24 mouse cellular contexts compared by ENCODE assay signal in the genomic region with DNA sequence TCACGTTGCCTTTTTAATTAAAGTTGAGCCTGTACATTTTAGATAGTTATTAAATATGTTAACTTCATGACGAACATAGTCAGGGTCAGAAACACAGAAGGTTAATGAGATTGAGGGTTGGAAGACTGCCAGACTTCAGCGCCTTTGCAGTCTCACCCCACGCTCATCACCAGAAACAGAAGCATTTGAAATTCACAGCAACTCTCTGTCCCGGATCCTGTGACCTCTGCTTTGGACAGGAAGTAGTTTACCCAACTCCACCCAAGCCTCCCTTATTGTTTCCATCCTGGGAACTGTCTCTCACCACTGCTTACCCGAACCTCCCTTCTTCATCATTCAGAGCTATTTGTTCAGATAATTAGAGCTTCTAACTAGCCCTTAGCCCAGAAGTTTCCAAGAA. TPM values are rescaled to one million over a fixed set of nuclear protein-coding genes. Genes with fewer than 3 reads are reported as not detected.
DNase-seq lines count a peak whose midpoint lies in the region; ATAC-seq and TF ChIP-seq lines count a peak whose summit lies in the region.
"Had no signal": no experiment of that assay in that cellular context is flagged by ENCODE, and none has a peak within 500 bp of the region (broad histone marks: within the 10 kb centered on the region; RNA-seq: fewer than 3 reads in every experiment).

No protein-coding gene starts in this region.

- no peak overlapping the region for H3K9ac ChIP-seq in forebrain, embryonic 11.5 days (ENCODE audit: low read length)
- H3K9ac ChIP-seq in midbrain, embryonic 11.5 days (ENCODE audit: low read length) = no peak overlapping the region
- no peak overlapping the region for H3K9ac ChIP-seq in midbrain, postnatal 0 days (replicated peaks; ENCODE audit: low read length, poor library complexity, severe bottlenecking)
- H3K9ac ChIP-seq: limb, embryonic 12.5 days; liver, embryonic 12.5 days; lung, embryonic 15.5 days; midbrain, embryonic 12.5 days; neural tube, embryonic 12.5 days had no signal

- intact Hi-C loops in left cerebral cortex, postnatal 25 days (cut with DNase I) = no loop called here

- no peak for ATAC-seq in forebrain, embryonic 11.5 days (replicated peaks; ENCODE audit: low FRiP score)
- ATAC-seq in midbrain, embryonic 11.5 days (ENCODE audit: low FRiP score) = no peak
- ATAC-seq in midbrain, postnatal 0 days (ENCODE audit: low FRiP score) = no peak
- ATAC-seq in erythroid progenitor cell, adult 5-6 weeks (replicated peaks; ENCODE audit: low FRiP score, poor library complexity, severe bottlenecking) = no peak
- ATAC-seq: forebrain, embryonic 14.5 days; hindbrain, postnatal 0 days; liver, embryonic 12.5 days had no signal

- peak; percentile 8 for DNase-seq in forebrain, embryonic 10.5 days (ENCODE audit: extremely low spot score, low spot score)
- DNase-seq in forebrain, embryonic 11.5 days (ENCODE audit: low spot score) = no peak
- DNase-seq in kidney, adult 2 months = peak; percentile 25
- DNase-seq in kidney, adult 8-10 months = no peak
- DNase-seq in midbrain, embryonic 11.5 days (ENCODE audit: low spot score, missing footprints) = peak; percentile 6
- DNase-seq in midbrain, postnatal 0 days (ENCODE audit: low spot score) = no peak
- no peak for DNase-seq in left cerebral cortex, postnatal 25 days (ENCODE audit: low spot score in 2 of 2)
- DNase-seq: cerebellum, adult 18-20 months; gastrocnemius, postnatal 10 days; kidney, adult 11 months; kidney, postnatal 4 days; layer of hippocampus, adult 9-11 months; right cerebral cortex, adult 18-20 months; thymus, postnatal 14 days had no signal

- no peaks in the 10 kb centered on the region for H3K4me1 ChIP-seq in forebrain, embryonic 10.5 days
- H3K4me1 ChIP-seq in forebrain, embryonic 11.5 days (replicated peaks; ENCODE audit: control insufficient read depth, insufficient read depth, low read length) = no peaks in the 10 kb centered on the region
- H3K4me1 ChIP-seq in kidney, adult 2 months (ENCODE audit: control insufficient read depth, insufficient read depth, low read length) = no peaks in the 10 kb centered on the region
- H3K4me1 ChIP-seq in midbrain, embryonic 11.5 days (ENCODE audit: control insufficient read depth, insufficient read depth, low read length) = no peaks in the 10 kb centered on the region
- no peaks in the 10 kb centered on the region for H3K4me1 ChIP-seq in midbrain, postnatal 0 days (ENCODE audit: insufficient read depth, low read length)
- H3K4me1 ChIP-seq: embryonic facial prominence, embryonic 10.5 days; hindbrain, embryonic 10.5 days; limb, embryonic 12.5 days; liver, embryonic 12.5 days; lung, embryonic 15.5 days; midbrain, embryonic 12.5 days; neural tube, embryonic 12.5 days had no signal

- no peaks in the 10 kb centered on the region for H3K9me3 ChIP-seq in forebrain, embryonic 10.5 days
- H3K9me3 ChIP-seq in forebrain, embryonic 11.5 days (ENCODE audit: control insufficient read depth, low read length) = no peaks in the 10 kb centered on the region
- no peaks in the 10 kb centered on the region for H3K9me3 ChIP-seq in midbrain, embryonic 11.5 days (ENCODE audit: control insufficient read depth, low read length)
- no peaks in the 10 kb centered on the region for H3K9me3 ChIP-seq in midbrain, postnatal 0 days (ENCODE audit: low read length)
- H3K9me3 ChIP-seq: embryonic facial prominence, embryonic 10.5 days; hindbrain, embryonic 10.5 days; limb, embryonic 12.5 days; liver, embryonic 12.5 days; lung, embryonic 15.5 days; midbrain, embryonic 12.5 days; neural tube, embryonic 12.5 days had no signal

- no peak overlapping the region for H3K27ac ChIP-seq in forebrain, embryonic 10.5 days
- no peak overlapping the region for H3K27ac ChIP-seq in forebrain, embryonic 11.5 days (ENCODE audit: low read depth, low read length)
- no peak overlapping the region for H3K27ac ChIP-seq in kidney, adult 2 months (ENCODE audit: insufficient read depth, low read depth, low read length)
- no peak overlapping the region for H3K27ac ChIP-seq in midbrain, embryonic 11.5 days (ENCODE audit: low read depth, low read length)
- H3K27ac ChIP-seq in midbrain, postnatal 0 days (ENCODE audit: low read depth, low read length) = no peak overlapping the region
- H3K27ac ChIP-seq: embryonic facial prominence, embryonic 10.5 days; hindbrain, embryonic 10.5 days; hindbrain, postnatal 0 days; limb, embryonic 12.5 days; liver, embryonic 12.5 days; lung, embryonic 15.5 days; midbrain, embryonic 12.5 days; neural tube, embryonic 12.5 days had no signal

- no peak for TF ChIP-seq CTCF in kidney, adult 2 months (conservative IDR thresholded peaks at IDR 0.05; ENCODE audit: insufficient read depth, insufficient read length, low read depth, low read length)
- no peak for TF ChIP-seq CTCF in midbrain, postnatal 0 days (IDR thresholded peaks at IDR 0.05)

- WGBS in forebrain, embryonic 10.5 days = 87% methylated on average over 6 of the region's 6 CpGs
- WGBS in forebrain, embryonic 11.5 days = 81% methylated on average over 6 of the region's 6 CpGs
- WGBS in kidney, adult 2 months = 43% methylated on average over 6 of the region's 6 CpGs
- WGBS in midbrain, embryonic 11.5 days = 89% methylated on average over 6 of the region's 6 CpGs
- WGBS in midbrain, postnatal 0 days = 73% methylated on average over 6 of the region's 6 CpGs

- H3K27me3 ChIP-seq in forebrain, embryonic 10.5 days (ENCODE audit: poor library complexity, severe bottlenecking) = no peaks in the 10 kb centered on the region
- H3K27me3 ChIP-seq in forebrain, embryonic 11.5 days (ENCODE audit: control insufficient read depth, insufficient read depth, low read length) = no peaks in the 10 kb centered on the region
- H3K27me3 ChIP-seq in kidney, adult 2 months (replicated peaks; ENCODE audit: control insufficient read depth, insufficient read depth, low read length) = no peaks in the 10 kb centered on the region
- H3K27me3 ChIP-seq in midbrain, embryonic 11.5 days (ENCODE audit: control insufficient read depth, insufficient read depth, low read length) = no peaks in the 10 kb centered on the region
- H3K27me3 ChIP-seq in midbrain, postnatal 0 days (ENCODE audit: insufficient read depth, low read length) = no peaks in the 10 kb centered on the region
- H3K27me3 ChIP-seq: limb, embryonic 12.5 days; liver, embryonic 12.5 days; lung, embryonic 15.5 days; midbrain, embryonic 12.5 days; neural tube, embryonic 12.5 days had no signal

- no peak for TF ChIP-seq POLR2A in kidney, adult 2 months (IDR thresholded peaks at IDR 0.05; ENCODE audit: low read depth, low read length)

- no peak overlapping the region for H3K4me2 ChIP-seq in forebrain, embryonic 11.5 days (ENCODE audit: low read depth, low read length, severe bottlenecking)
- H3K4me2 ChIP-seq in midbrain, embryonic 11.5 days = no peak overlapping the region
- no peak overlapping the region for H3K4me2 ChIP-seq in midbrain, postnatal 0 days (ENCODE audit: low read depth, low read length, poor library complexity, severe bottlenecking)
- H3K4me2 ChIP-seq: limb, embryonic 12.5 days; liver, embryonic 12.5 days; lung, embryonic 15.5 days; midbrain, embryonic 12.5 days; neural tube, embryonic 12.5 days had no signal

- no peaks in the 10 kb centered on the region for H3K36me3 ChIP-seq in forebrain, embryonic 10.5 days (replicated peaks)
- H3K36me3 ChIP-seq in forebrain, embryonic 11.5 days (ENCODE audit: control insufficient read depth, insufficient read depth, low read length) = no peaks in the 10 kb centered on the region
- H3K36me3 ChIP-seq in kidney, adult 2 months (ENCODE audit: control insufficient read depth, insufficient read depth, low read length) = no peaks in the 10 kb centered on the region
- no peaks in the 10 kb centered on the region for H3K36me3 ChIP-seq in midbrain, embryonic 11.5 days (ENCODE audit: control insufficient read depth, insufficient read depth, low read length)
- H3K36me3 ChIP-seq in midbrain, postnatal 0 days (ENCODE audit: insufficient read depth, low read length) = no peaks in the 10 kb centered on the region
- H3K36me3 ChIP-seq: embryonic facial prominence, embryonic 10.5 days; hindbrain, embryonic 10.5 days; limb, embryonic 12.5 days; liver, embryonic 12.5 days; lung, embryonic 15.5 days; midbrain, embryonic 12.5 days; neural tube, embryonic 12.5 days had no signal

- no peak overlapping the region for H3K4me3 ChIP-seq in forebrain, embryonic 10.5 days
- H3K4me3 ChIP-seq in forebrain, embryonic 11.5 days (ENCODE audit: low read depth, low read length) = no peak overlapping the region
- no peak overlapping the region for H3K4me3 ChIP-seq in kidney, adult 2 months (ENCODE audit: insufficient read depth, low read depth, low read length)
- no peak overlapping the region for H3K4me3 ChIP-seq in midbrain, embryonic 11.5 days (ENCODE audit: low read depth, low read length)
- H3K4me3 ChIP-seq in midbrain, postnatal 0 days (ENCODE audit: low read depth, low read length) = no peak overlapping the region
- H3K4me3 ChIP-seq: embryonic facial prominence, embryonic 10.5 days; hindbrain, embryonic 10.5 days; limb, embryonic 12.5 days; liver, embryonic 12.5 days; lung, embryonic 15.5 days; midbrain, embryonic 12.5 days; neural tube, embryonic 12.5 days had no signal

RNA-seq across cellular contexts. Expression of a gene that starts 19.1 kb away (rescaled TPM):
- polyA plus RNA-seq in forebrain, embryonic 10.5 days (2016; fragmentation: Nextera tagmentation; extraction: Ambion mirVana) = 1.1 and 1.3 TPM in 2 replicates
- polyA plus RNA-seq in forebrain, embryonic 11.5 days (2014; fragmentation: Nextera tagmentation; extraction: Ambion mirVana) = 1.00 and 1.2 TPM in 2 replicates
- polyA plus RNA-seq in kidney, adult 2 months (2012; rRNA removed) = 4.6 and 4.9 TPM in 2 replicates
- 1.1 TPM in 2 replicates for polyA plus RNA-seq in midbrain, embryonic 11.5 days (2014; fragmentation: Nextera tagmentation; extraction: Ambion mirVana)
- 2.0 and 2.7 TPM in 2 replicates for total RNA-seq in midbrain, postnatal 0 days (2014; rRNA removed)
- 0.77 and 1.1 TPM in 2 replicates for polyA plus RNA-seq in midbrain, postnatal 0 days (2015; fragmentation: Nextera tagmentation; extraction: Ambion mirVana)
- total RNA-seq in erythroid progenitor cell, adult 5-6 weeks (2015; ENCODE audit: low replicate concordance) = 1.4 and 4.2 TPM in 2 replicates
- 2.6 and 3.3 TPM in 2 replicates for total RNA-seq in erythroid progenitor cell, adult 5-6 weeks (2017; ENCODE audit: low replicate concordance)
- 1 to 10 TPM; 8.9 to 9.4 TPM for total RNA-seq in left cerebral cortex, postnatal 25 days (2021)

RNA-seq across cellular contexts. Expression of a gene that starts 37.3 kb away (rescaled TPM):
- 1.4 and 1.8 TPM in 2 replicates for polyA plus RNA-seq in forebrain, embryonic 10.5 days (2016; fragmentation: Nextera tagmentation; extraction: Ambion mirVana)
- polyA plus RNA-seq in forebrain, embryonic 11.5 days (2014; fragmentation: Nextera tagmentation; extraction: Ambion mirVana) = 1.9 and 2.3 TPM in 2 replicates
- 4.7 and 5.2 TPM in 2 replicates for polyA plus RNA-seq in kidney, adult 2 months (2012; rRNA removed)
- 1.3 and 1.8 TPM in 2 replicates for polyA plus RNA-seq in midbrain, embryonic 11.5 days (2014; fragmentation: Nextera tagmentation; extraction: Ambion mirVana)
- total RNA-seq in midbrain, postnatal 0 days (2014; rRNA removed) = 2.6 and 3.2 TPM in 2 replicates
- 0.96 and 1.3 TPM in 2 replicates for polyA plus RNA-seq in midbrain, postnatal 0 days (2015; fragmentation: Nextera tagmentation; extraction: Ambion mirVana)
- 8.8 and 11.2 TPM in 2 replicates for total RNA-seq in erythroid progenitor cell, adult 5-6 weeks (2015; ENCODE audit: low replicate concordance)
- 4.5 and 6.0 TPM in 2 replicates for total RNA-seq in erythroid progenitor cell, adult 5-6 weeks (2017; ENCODE audit: low replicate concordance)
- total RNA-seq in left cerebral cortex, postnatal 25 days (2021) = 1 to 10 TPM; 2.5 to 3.2 TPM

RNA-seq across cellular contexts. Expression of a gene that starts 58.6 kb away (rescaled TPM):
- polyA plus RNA-seq in forebrain, embryonic 10.5 days (2016; fragmentation: Nextera tagmentation; extraction: Ambion mirVana) = 17.4 and 18.3 TPM in 2 replicates
- 17.9 and 20.5 TPM in 2 replicates for polyA plus RNA-seq in forebrain, embryonic 11.5 days (2014; fragmentation: Nextera tagmentation; extraction: Ambion mirVana)
- 1.5 and 2.5 TPM in 2 replicates for polyA plus RNA-seq in kidney, adult 2 months (2012; rRNA removed)
- polyA plus RNA-seq in midbrain, embryonic 11.5 days (2014; fragmentation: Nextera tagmentation; extraction: Ambion mirVana) = 18.3 and 19.7 TPM in 2 replicates
- 7.7 and 11.5 TPM in 2 replicates for total RNA-seq in midbrain, postnatal 0 days (2014; rRNA removed)
- polyA plus RNA-seq in midbrain, postnatal 0 days (2015; fragmentation: Nextera tagmentation; extraction: Ambion mirVana) = 6.1 and 6.8 TPM in 2 replicates
- total RNA-seq in erythroid progenitor cell, adult 5-6 weeks (2015; ENCODE audit: low replicate concordance) = 27.0 and 28.1 TPM in 2 replicates
- total RNA-seq in erythroid progenitor cell, adult 5-6 weeks (2017; ENCODE audit: low replicate concordance) = 17.6 and 18.2 TPM in 2 replicates
- 10 to 100 TPM; 13.7 to 14.2 TPM for total RNA-seq in left cerebral cortex, postnatal 25 days (2021)

Comparison
In these comparisons a context has a peak if more than half of its experiments do, and no peak if none do; other contexts are left out.
1. DNase-seq: peak in forebrain, embryonic 10.5 days (single experiment), kidney, adult 2 months (single experiment) and midbrain, embryonic 11.5 days (single experiment); none in forebrain, embryonic 11.5 days (single experiment), kidney, adult 8-10 months (0 of 2), midbrain, postnatal 0 days (single experiment) and left cerebral cortex, postnatal 25 days (0 of 2).